Comparison of ENCODE assay signal across 17 mouse cellular contexts in genomic region chr7:87186443-87187153, GRCm38 (mm10). TPM values are rescaled to one million over a fixed set of nuclear protein-coding genes. Genes with fewer than 3 reads are reported as not detected.
DNase-seq lines count a peak whose midpoint lies in the region; ATAC-seq and TF ChIP-seq lines count a peak whose summit lies in the region.
"Had no signal": no experiment of that assay in that cellular context is flagged by ENCODE, and none has a peak within 500 bp of the region (broad histone marks: within the 10 kb centered on the region; RNA-seq: fewer than 3 reads in every experiment).

No protein-coding gene starts in this region.

- DNase-seq in embryo, embryonic 10.5 days (ENCODE audit: low spot score), result peak; percentile 25
- DNase-seq in midbrain, postnatal 0 days (ENCODE audit: low spot score), result peak; percentile 56
- DNase-seq in layer of hippocampus, postnatal 36 days, result no peak
- DNase-seq in gastrocnemius, postnatal 14 days, result no peak
- DNase-seq in adrenal gland, adult 18-20 months (ENCODE audit: low spot score in 2 of 2), result no peak
- DNase-seq: cerebellum, adult 9-10 months; lung, adult 2 months; right cerebral cortex, postnatal 25 days; thymus, postnatal 25 days had no signal

- no peak overlapping the region for H3K4me2 ChIP-seq in forebrain, embryonic 13.5 days
- no peak overlapping the region for H3K4me2 ChIP-seq in hindbrain, embryonic 15.5 days
- H3K4me2 ChIP-seq in midbrain, postnatal 0 days (ENCODE audit: low read depth, low read length, poor library complexity, severe bottlenecking), result no peak overlapping the region
- H3K4me2 ChIP-seq: embryonic facial prominence, embryonic 15.5 days; heart, embryonic 13.5 days had no signal

- intact Hi-C loops in gastrocnemius, postnatal 14 days (cut with DNase I; ENCODE audit: low total_unique reads), result no loop called here

- no peaks in the 10 kb centered on the region for H3K36me3 ChIP-seq in forebrain, embryonic 13.5 days (ENCODE audit: poor library complexity, severe bottlenecking)
- H3K36me3 ChIP-seq in hindbrain, embryonic 15.5 days, result no peaks in the 10 kb centered on the region
- no peaks in the 10 kb centered on the region for H3K36me3 ChIP-seq in midbrain, postnatal 0 days (ENCODE audit: insufficient read depth, low read length)
- H3K36me3 ChIP-seq: embryonic facial prominence, embryonic 15.5 days; heart, embryonic 13.5 days had no signal

- H3K4me1 ChIP-seq in forebrain, embryonic 13.5 days, result peaks cover 4% of the 10 kb centered on the region; the same call in 1 of the 2 replicates
- no peaks in the 10 kb centered on the region; the same call in 1 of the 2 replicates for H3K4me1 ChIP-seq in hindbrain, embryonic 15.5 days (replicated peaks)
- H3K4me1 ChIP-seq in midbrain, postnatal 0 days (ENCODE audit: insufficient read depth, low read length), result no peaks in the 10 kb centered on the region
- H3K4me1 ChIP-seq: embryonic facial prominence, embryonic 15.5 days; heart, embryonic 13.5 days had no signal

- H3K27ac ChIP-seq in forebrain, embryonic 13.5 days, result no peak overlapping the region
- H3K27ac ChIP-seq in hindbrain, embryonic 15.5 days (replicated peaks), result no peak overlapping the region
- no peak overlapping the region for H3K27ac ChIP-seq in midbrain, postnatal 0 days (ENCODE audit: low read depth, low read length)
- H3K27ac ChIP-seq: embryonic facial prominence, embryonic 15.5 days; heart, embryonic 13.5 days had no signal

- 26% methylated on average over 2 of the region's 2 CpGs for WGBS in forebrain, embryonic 13.5 days
- 21% methylated on average over 2 of the region's 2 CpGs for WGBS in hindbrain, embryonic 15.5 days
- WGBS in midbrain, postnatal 0 days, result 18% methylated on average over 2 of the region's 2 CpGs

- H3K9me3 ChIP-seq in forebrain, embryonic 13.5 days (replicated peaks), result no peaks in the 10 kb centered on the region
- no peaks in the 10 kb centered on the region for H3K9me3 ChIP-seq in hindbrain, embryonic 15.5 days
- no peaks in the 10 kb centered on the region for H3K9me3 ChIP-seq in midbrain, postnatal 0 days (ENCODE audit: low read length)
- H3K9me3 ChIP-seq: embryonic facial prominence, embryonic 15.5 days; heart, embryonic 13.5 days had no signal

- TF ChIP-seq CTCF in midbrain, postnatal 0 days (IDR thresholded peaks at IDR 0.05), result no peak

- no peak overlapping the region for H3K9ac ChIP-seq in forebrain, embryonic 13.5 days
- H3K9ac ChIP-seq in hindbrain, embryonic 15.5 days, result no peak overlapping the region
- H3K9ac ChIP-seq in midbrain, postnatal 0 days (replicated peaks; ENCODE audit: low read length, poor library complexity, severe bottlenecking), result no peak overlapping the region
- H3K9ac ChIP-seq: embryonic facial prominence, embryonic 15.5 days; heart, embryonic 13.5 days had no signal

- no peak overlapping the region for H3K4me3 ChIP-seq in forebrain, embryonic 13.5 days
- no peak overlapping the region for H3K4me3 ChIP-seq in hindbrain, embryonic 15.5 days
- H3K4me3 ChIP-seq in midbrain, postnatal 0 days (ENCODE audit: low read depth, low read length), result no peak overlapping the region
- H3K4me3 ChIP-seq: embryonic facial prominence, embryonic 15.5 days; heart, embryonic 13.5 days had no signal

- H3K27me3 ChIP-seq in forebrain, embryonic 13.5 days, result no peaks in the 10 kb centered on the region
- H3K27me3 ChIP-seq in hindbrain, embryonic 15.5 days, result no peaks in the 10 kb centered on the region
- no peaks in the 10 kb centered on the region for H3K27me3 ChIP-seq in midbrain, postnatal 0 days (ENCODE audit: insufficient read depth, low read length)
- H3K27me3 ChIP-seq: embryonic facial prominence, embryonic 15.5 days; heart, embryonic 13.5 days had no signal

- ATAC-seq in forebrain, embryonic 13.5 days, result peak; percentile 88
- peak; percentile 85 for ATAC-seq in hindbrain, embryonic 15.5 days (ENCODE audit: low FRiP score, low read depth)
- peak; percentile 78 for ATAC-seq in midbrain, postnatal 0 days (ENCODE audit: low FRiP score)
- ATAC-seq: CD4-positive, CD25-positive, alpha-beta regulatory T cell, adult 4 months; inflammation-experienced regulatory T-cells, adult 6 months had no signal

RNA-seq across cellular contexts. Expression of gene Nox4, which starts 59.3 kb away (rescaled TPM):
- 1.7 and 1.9 TPM in 2 replicates for polyA plus RNA-seq in forebrain, embryonic 13.5 days (2015; fragmentation: Nextera tagmentation; extraction: Ambion mirVana)
- 1.6 and 2.4 TPM in 2 replicates for polyA plus RNA-seq in hindbrain, embryonic 15.5 days (2015; fragmentation: Nextera tagmentation; extraction: Ambion mirVana)
- total RNA-seq in midbrain, postnatal 0 days (2014; rRNA removed), result 2.6 and 2.7 TPM in 2 replicates
- 0.80 and 0.99 TPM in 2 replicates for polyA plus RNA-seq in midbrain, postnatal 0 days (2015; fragmentation: Nextera tagmentation; extraction: Ambion mirVana)
- total RNA-seq in layer of hippocampus, postnatal 36 days (2021), result under 1 TPM in 1 of 2 experiments, not detected in 1; 0.10 TPM
- total RNA-seq in gastrocnemius, postnatal 14 days (2021), result 1 to 10 TPM; 2.4 to 2.5 TPM
- 1 to 10 TPM in 1 of 2 experiments, under 1 TPM in 1; 0.86 to 1.7 TPM for total RNA-seq in adrenal gland, adult 18-20 months (2021)
- total RNA-seq: megakaryocyte progenitor cell, adult 5-6 weeks; neutrophil, adult 5-6 weeks had no signal
- polyA plus RNA-seq: CD4-positive, CD25-positive, alpha-beta regulatory T cell, adult 4 months; inflammation-experienced regulatory T-cells, adult 6 months had no signal

Comparison
In these comparisons a context has a peak if more than half of its experiments do, and no peak if none do; other contexts are left out.
1. DNase-seq: peak in embryo, embryonic 10.5 days (single experiment) and midbrain, postnatal 0 days (single experiment); none in layer of hippocampus, postnatal 36 days (0 of 2), gastrocnemius, postnatal 14 days (single experiment) and adrenal gland, adult 18-20 months (0 of 2).
2. Peak in every context shown above with its lines, with median percentiles within 50 percentile points of each other: ATAC-seq.